11 mouse cellular contexts compared by ENCODE assay signal in the genomic region with DNA sequence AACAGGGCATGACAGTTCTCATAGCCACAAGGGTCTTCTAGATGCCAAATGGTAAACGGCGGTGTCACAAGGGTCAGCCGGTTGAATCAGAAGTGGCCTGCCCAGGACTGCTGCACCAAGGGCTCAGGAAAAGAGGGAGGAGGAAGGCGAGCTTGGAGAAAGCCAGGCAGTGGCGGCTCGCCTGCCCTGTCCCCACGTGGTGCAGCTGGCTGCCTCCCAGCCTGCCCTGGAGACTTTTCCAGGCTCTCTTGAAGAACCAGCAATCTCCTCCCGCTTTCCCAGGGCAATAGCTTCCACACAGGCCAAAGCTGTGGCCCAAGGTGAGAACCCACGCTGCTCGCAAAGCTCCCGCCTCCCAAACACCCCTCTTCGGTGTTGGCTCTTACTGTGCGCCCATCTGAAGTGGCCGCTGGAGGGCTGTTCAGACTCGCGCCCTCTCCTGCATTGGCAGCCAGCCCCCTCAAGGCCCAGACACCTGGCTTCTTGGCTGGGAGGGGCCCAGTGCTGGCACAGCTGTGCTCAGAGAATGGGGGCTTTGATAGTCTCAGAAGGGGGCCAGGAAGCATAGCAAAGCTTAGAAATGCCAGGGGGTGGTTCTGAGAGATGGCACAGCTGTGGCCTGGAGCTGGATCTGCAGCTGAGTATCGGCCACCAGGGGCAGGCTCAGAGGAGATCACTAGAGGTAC. TPM values are rescaled to one million over a fixed set of nuclear protein-coding genes. Genes with fewer than 3 reads are reported as not detected.
A peak's percentile ranks its signal among the peaks of the same experiment; 100 is the strongest.
DNase-seq lines count a peak whose midpoint lies in the region; ATAC-seq lines count a peak whose summit lies in the region.
"Had no signal": no experiment of that assay in that cellular context is flagged by ENCODE, and none has a peak within 500 bp of the region (broad histone marks: within the 10 kb centered on the region; RNA-seq: fewer than 3 reads in every experiment).

No protein-coding gene starts in this region.

- H3K4me2 ChIP-seq in kidney, embryonic 15.5 days, result no peak overlapping the region
- peak overlapping the region; percentile 27; the same call in 1 of the 2 replicates for H3K4me2 ChIP-seq in hindbrain, embryonic 13.5 days
- peak overlapping the region; percentile 22; the same call in 1 of the 2 replicates for H3K4me2 ChIP-seq in midbrain, embryonic 15.5 days

- ATAC-seq in kidney, embryonic 15.5 days (replicated peaks; ENCODE audit: low FRiP score), result no peak
- ATAC-seq in hindbrain, embryonic 13.5 days (ENCODE audit: low FRiP score), result 0 out of 2 replicates have a peak, but pooled peaks have one; percentile 9
- ATAC-seq in midbrain, embryonic 15.5 days (replicated peaks), result peak; percentile 48
- ATAC-seq: Patski had no signal

- peaks cover 83% of the 10 kb centered on the region for H3K27me3 ChIP-seq in kidney, embryonic 15.5 days
- peaks cover 75% of the 10 kb centered on the region for H3K27me3 ChIP-seq in hindbrain, embryonic 13.5 days
- H3K27me3 ChIP-seq in midbrain, embryonic 15.5 days (replicated peaks), result peaks cover 68% of the 10 kb centered on the region

- peak; percentile 18 for DNase-seq in kidney, adult 18-20 months
- DNase-seq in adrenal gland, postnatal 14 days, result peak; percentile 71
- no peak for DNase-seq in urinary bladder, postnatal 10 days (ENCODE audit: low spot score)
- no peak for DNase-seq in cerebellum, adult 18-20 months
- DNase-seq in c-Kit-positive CD71-positive TER-119-positive erythroid progenitor cells, embryonic 14.5 days (ENCODE audit: low spot score), result no peak

- no peak overlapping the region for H3K27ac ChIP-seq in kidney, embryonic 15.5 days
- no peak overlapping the region for H3K27ac ChIP-seq in hindbrain, embryonic 13.5 days
- peak overlapping the region; percentile 38; the same call in 1 of the 2 replicates for H3K27ac ChIP-seq in midbrain, embryonic 15.5 days

- H3K4me1 ChIP-seq in kidney, embryonic 15.5 days, result peaks cover 19% of the 10 kb centered on the region
- peaks cover 42% of the 10 kb centered on the region for H3K4me1 ChIP-seq in hindbrain, embryonic 13.5 days (replicated peaks)
- peaks cover 27% of the 10 kb centered on the region for H3K4me1 ChIP-seq in midbrain, embryonic 15.5 days

- H3K9ac ChIP-seq in kidney, embryonic 15.5 days, result no peak overlapping the region
- H3K9ac ChIP-seq in hindbrain, embryonic 13.5 days, result no peak overlapping the region
- H3K9ac ChIP-seq in midbrain, embryonic 15.5 days, result no peak overlapping the region

- no peaks in the 10 kb centered on the region for H3K36me3 ChIP-seq in kidney, embryonic 15.5 days
- no peaks in the 10 kb centered on the region for H3K36me3 ChIP-seq in hindbrain, embryonic 13.5 days
- H3K36me3 ChIP-seq in midbrain, embryonic 15.5 days (replicated peaks), result no peaks in the 10 kb centered on the region

- no peak overlapping the region for H3K4me3 ChIP-seq in kidney, embryonic 15.5 days (replicated peaks)
- H3K4me3 ChIP-seq in hindbrain, embryonic 13.5 days, result no peak overlapping the region
- no peak overlapping the region for H3K4me3 ChIP-seq in midbrain, embryonic 15.5 days

- 2% methylated on average over 17 of the region's 17 CpGs for WGBS in kidney, embryonic 15.5 days
- WGBS in hindbrain, embryonic 13.5 days, result 4% methylated on average over 17 of the region's 17 CpGs
- WGBS in midbrain, embryonic 15.5 days, result 4% methylated on average over 17 of the region's 17 CpGs

- H3K9me3 ChIP-seq in kidney, embryonic 15.5 days (replicated peaks), result no peaks in the 10 kb centered on the region
- H3K9me3 ChIP-seq in hindbrain, embryonic 13.5 days, result no peaks in the 10 kb centered on the region
- H3K9me3 ChIP-seq in midbrain, embryonic 15.5 days, result no peaks in the 10 kb centered on the region

RNA-seq across cellular contexts. Expression of gene Bcan, which starts 2.4 kb away (rescaled TPM):
- polyA plus RNA-seq in kidney, embryonic 15.5 days (2015; fragmentation: Nextera tagmentation; extraction: Ambion mirVana), result 0.17 and 0.33 TPM in 2 replicates
- 28.5 and 31.5 TPM in 2 replicates for total RNA-seq in adrenal gland, postnatal 14 days (2021)
- polyA plus RNA-seq in hindbrain, embryonic 13.5 days (2015; fragmentation: Nextera tagmentation; extraction: Ambion mirVana), result 35.8 and 39.8 TPM in 2 replicates
- polyA plus RNA-seq in midbrain, embryonic 15.5 days (2015; fragmentation: Nextera tagmentation; extraction: Ambion mirVana), result 53.4 and 62.8 TPM in 2 replicates
- polyA plus RNA-seq: spleen, adult 2 months had no signal

RNA-seq across cellular contexts. Expression of gene Hapln2, which starts 24.9 kb away (rescaled TPM):
- polyA plus RNA-seq in kidney, embryonic 15.5 days (2015; fragmentation: Nextera tagmentation; extraction: Ambion mirVana), result 0.12 and 0.23 TPM in 2 replicates
- total RNA-seq in adrenal gland, postnatal 14 days (2021), result not detected in 2 replicates
- polyA plus RNA-seq in hindbrain, embryonic 13.5 days (2015; fragmentation: Nextera tagmentation; extraction: Ambion mirVana), result 0.47 and 0.56 TPM in 2 replicates
- polyA plus RNA-seq in midbrain, embryonic 15.5 days (2015; fragmentation: Nextera tagmentation; extraction: Ambion mirVana), result 0.71 and 0.82 TPM in 2 replicates
- total RNA-seq: heart, postnatal 25 days had no signal
- polyA plus RNA-seq: spleen, adult 2 months had no signal

RNA-seq across cellular contexts. Expression of gene Nes, which starts 31.6 kb away (rescaled TPM):
- 31.1 and 34.6 TPM in 2 replicates for polyA plus RNA-seq in kidney, embryonic 15.5 days (2015; fragmentation: Nextera tagmentation; extraction: Ambion mirVana)
- 14.5 and 23.0 TPM in 2 replicates for total RNA-seq in adrenal gland, postnatal 14 days (2021)
- polyA plus RNA-seq in hindbrain, embryonic 13.5 days (2015; fragmentation: Nextera tagmentation; extraction: Ambion mirVana), result 49.5 and 55.3 TPM in 2 replicates
- 33.0 and 40.7 TPM in 2 replicates for polyA plus RNA-seq in midbrain, embryonic 15.5 days (2015; fragmentation: Nextera tagmentation; extraction: Ambion mirVana)

RNA-seq across cellular contexts. Expression of gene Gpatch4, which starts 40.5 kb away (rescaled TPM):
- 38.2 and 45.4 TPM in 2 replicates for polyA plus RNA-seq in kidney, embryonic 15.5 days (2015; fragmentation: Nextera tagmentation; extraction: Ambion mirVana)
- 15.7 and 22.5 TPM in 2 replicates for total RNA-seq in adrenal gland, postnatal 14 days (2021)
- polyA plus RNA-seq in hindbrain, embryonic 13.5 days (2015; fragmentation: Nextera tagmentation; extraction: Ambion mirVana), result 27.4 and 30.6 TPM in 2 replicates
- polyA plus RNA-seq in midbrain, embryonic 15.5 days (2015; fragmentation: Nextera tagmentation; extraction: Ambion mirVana), result 32.0 and 35.3 TPM in 2 replicates

RNA-seq across cellular contexts. Expression of gene Crabp2, which starts 54.0 kb away (rescaled TPM):
- polyA plus RNA-seq in kidney, embryonic 15.5 days (2015; fragmentation: Nextera tagmentation; extraction: Ambion mirVana), result 81.1 and 82.3 TPM in 2 replicates
- total RNA-seq in adrenal gland, postnatal 14 days (2021), result not detected in 2 replicates
- 145 and 148 TPM in 2 replicates for polyA plus RNA-seq in hindbrain, embryonic 13.5 days (2015; fragmentation: Nextera tagmentation; extraction: Ambion mirVana)
- polyA plus RNA-seq in midbrain, embryonic 15.5 days (2015; fragmentation: Nextera tagmentation; extraction: Ambion mirVana), result 44.8 and 52.1 TPM in 2 replicates
- total RNA-seq: heart, postnatal 25 days had no signal

Comparison
In these comparisons a context has a peak if more than half of its experiments do, and no peak if none do; other contexts are left out.
1. DNase-seq: peak in kidney, adult 18-20 months (single experiment) and adrenal gland, postnatal 14 days (single experiment); none in urinary bladder, postnatal 10 days (single experiment), cerebellum, adult 18-20 months (0 of 2) and c-Kit-positive CD71-positive TER-119-positive erythroid progenitor cells, embryonic 14.5 days (single experiment).
2. RNA of gene Bcan, which starts 2.4 kb away (polyA plus RNA-seq): 53.4 to 62.8 TPM in midbrain, embryonic 15.5 days and 35.8 to 39.8 TPM in hindbrain, embryonic 13.5 days; 0.17 to 0.33 TPM in kidney, embryonic 15.5 days; every median in the first group is over 10 times any median in the second.